Mouse (Mus musculus) spleen, adult 12 weeks (tissue): Measurements from ENCODE around the gene Tyw5.

Experiments
- DNase-seq: peaks from one replicate; pipeline ENCODE4 v3.0.0; 2022; ENCODE audit warnings: low spot score

Tyw5 gene

DNA sequence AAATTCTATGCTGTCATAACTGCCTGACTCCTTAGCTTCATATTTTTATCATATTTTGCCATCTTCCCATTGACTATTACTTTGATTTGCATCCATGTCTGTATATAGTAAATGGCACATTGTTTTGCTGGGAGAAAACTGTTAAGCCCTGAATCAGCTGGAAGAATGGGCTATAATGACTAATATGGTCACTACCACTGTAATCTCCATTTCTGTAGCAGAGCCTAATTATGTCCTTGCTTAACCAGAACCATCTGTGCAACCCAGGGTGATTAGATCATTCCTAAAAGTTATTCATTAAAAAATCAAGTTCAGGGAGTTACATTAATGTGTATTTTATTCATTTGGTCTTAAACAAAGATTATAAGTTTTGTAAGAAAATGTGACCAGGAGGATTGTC is 20.4 kb downstream of the Tyw5 start:
- no peak for DNase-seq

GRCm38 (mm10) chr1:57377376-57378341 is 29.2 kb downstream of the Tyw5 start, which contains the start of gene 1700066M21Rik:
1700066M21Rik (plus strand) TSS chr1:57377620.
- DNase-seq: peak; percentile 93

DNA sequence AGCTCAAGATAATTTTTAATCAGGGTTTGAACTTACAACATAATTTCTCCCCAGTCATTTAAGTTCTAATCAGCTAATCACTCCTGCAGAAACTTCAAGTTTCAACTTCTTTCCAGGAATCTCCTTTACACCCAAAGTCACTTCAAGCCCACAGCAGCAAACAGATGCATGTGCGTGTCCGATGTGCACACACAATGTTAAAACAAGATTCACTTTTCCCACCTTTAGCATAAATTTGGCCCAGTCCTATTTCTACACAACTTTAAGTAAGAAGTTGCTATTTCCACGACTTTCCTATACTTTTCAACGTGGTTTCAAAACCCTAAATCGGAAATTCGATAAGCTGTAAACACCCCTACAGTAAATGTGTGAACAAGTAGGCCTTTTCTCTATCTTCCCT is 30.1 kb downstream of the Tyw5 start:
- no peak for DNase-seq

DNA sequence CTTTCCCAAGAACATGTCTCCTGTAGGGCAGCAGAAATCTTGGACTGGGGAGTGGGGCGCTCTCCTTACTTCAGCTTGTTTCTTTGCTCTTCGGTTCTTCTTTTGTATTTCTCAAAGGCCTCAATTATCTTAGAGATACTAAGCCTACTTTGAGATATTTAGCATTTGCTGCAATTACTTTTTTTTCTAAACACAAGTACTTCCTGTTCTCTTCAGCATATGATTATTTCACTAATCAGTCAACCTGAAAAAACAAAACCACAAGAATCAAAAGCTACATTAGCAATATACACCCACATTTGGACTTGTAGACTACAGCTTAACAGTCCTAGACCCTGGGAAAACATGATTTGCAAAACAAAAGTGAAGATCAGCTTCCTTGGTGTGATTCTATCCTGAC is 31.6 kb downstream of the Tyw5 start:
- DNase-seq: no peak

GRCm38 (mm10) chr1:57370451-57370850 is 36.5 kb downstream of the Tyw5 start:
- no peak for DNase-seq

DNA sequence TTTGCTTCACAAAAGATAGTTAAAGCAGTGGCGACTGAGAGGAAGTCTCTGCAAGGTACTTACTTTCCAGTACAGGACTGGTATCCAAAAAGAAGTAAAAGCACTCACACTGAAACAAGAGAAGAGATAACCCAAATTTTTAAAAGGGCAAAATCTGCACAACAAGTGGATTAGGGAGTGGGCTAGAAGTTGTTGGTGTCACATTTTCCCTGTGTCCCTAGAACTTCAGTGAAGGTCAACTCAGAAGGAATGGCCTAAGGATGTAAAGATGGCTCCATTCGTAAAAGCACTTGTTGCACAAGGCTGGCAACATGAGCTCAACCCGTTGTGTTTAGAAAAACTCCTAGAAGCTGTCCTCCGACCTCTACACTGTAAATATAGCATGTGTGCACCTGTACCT is 37.8 kb downstream of the Tyw5 start:
- no peak for DNase-seq

DNA sequence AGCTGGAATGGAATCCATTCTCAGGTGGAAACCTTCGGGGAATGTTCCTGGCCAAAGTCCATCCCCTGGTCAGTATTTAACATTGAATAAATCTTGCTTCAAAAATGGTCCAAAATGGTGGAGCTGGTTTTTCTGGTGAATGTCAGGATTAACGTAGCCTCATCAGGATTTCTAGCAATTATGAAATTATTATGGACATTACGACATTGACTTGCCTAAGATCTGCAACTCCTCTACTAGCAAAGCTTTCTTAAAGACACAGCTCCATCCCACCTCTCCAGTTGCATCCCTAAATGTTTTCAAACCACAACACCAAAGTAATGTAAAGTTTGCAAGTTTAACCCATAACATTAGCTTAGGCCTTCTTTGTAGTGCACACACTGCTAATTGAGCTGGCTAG is 39.5 kb downstream of the Tyw5 start:
- DNase-seq: no peak

DNA sequence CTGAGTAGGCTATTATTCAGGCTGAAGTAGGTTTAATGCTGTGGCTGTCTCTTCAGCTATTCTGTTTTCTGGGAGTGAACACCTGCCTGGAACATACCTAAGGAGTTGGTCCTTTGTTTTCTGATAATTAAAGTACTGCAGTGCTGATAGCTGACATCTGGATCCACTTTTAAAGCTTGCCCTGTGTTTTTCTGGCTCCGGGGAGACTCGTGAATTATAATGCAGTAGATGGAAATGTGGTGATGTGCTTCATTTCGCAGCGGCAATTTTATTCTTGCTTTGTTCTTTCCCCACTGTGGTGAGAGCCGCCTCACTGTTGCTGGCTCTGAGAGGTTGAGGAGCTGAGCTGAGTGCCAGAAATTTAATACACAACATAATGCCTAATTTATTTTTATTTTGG is 48.4 kb downstream of the Tyw5 start:
- no peak for DNase-seq

- no peak for DNase-seq
Observed at GRCm38 (mm10) chr1:57351941-57352340, 55.0 kb downstream of the Tyw5 start.

- DNase-seq: no peak
Observed at GRCm38 (mm10) chr1:57347487-57347886, 59.4 kb downstream of the Tyw5 start.

GRCm38 (mm10) chr1:57341197-57341596 is 65.7 kb downstream of the Tyw5 start:
- no peak for DNase-seq

DNA sequence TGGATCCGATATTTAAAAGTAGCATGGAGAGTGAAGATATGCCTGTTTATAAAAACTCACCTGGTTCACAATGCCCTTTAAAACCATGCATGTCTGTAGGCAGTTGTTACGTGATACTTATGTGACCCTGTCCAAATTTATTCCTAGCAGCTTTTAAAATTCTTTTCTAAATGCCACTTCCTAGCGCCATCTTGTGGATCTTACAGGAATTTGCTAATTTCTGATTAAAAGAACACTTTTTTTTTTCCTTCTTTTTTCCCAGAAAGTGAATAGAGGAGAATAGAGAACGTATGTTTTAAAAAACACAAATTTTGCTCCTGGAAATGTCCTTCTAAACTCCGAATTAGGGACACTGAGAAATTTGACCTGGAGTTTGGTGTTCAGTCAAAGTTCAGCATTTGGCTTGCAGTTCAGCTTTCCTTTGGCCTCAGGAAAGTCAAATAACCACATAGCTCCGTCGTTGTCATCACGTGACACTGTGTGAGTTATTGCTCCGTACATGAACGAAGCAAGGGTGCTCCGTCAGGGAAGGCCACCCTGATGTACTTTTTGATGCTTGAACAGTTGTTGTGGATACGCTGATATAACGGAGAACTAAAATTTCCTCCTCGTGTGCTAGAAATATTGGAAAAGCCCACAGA is 67.6 kb downstream of the Tyw5 start:
- no peak for DNase-seq
